Comparison of ENCODE assay signal across 8 mouse cellular contexts in the genomic region with DNA sequence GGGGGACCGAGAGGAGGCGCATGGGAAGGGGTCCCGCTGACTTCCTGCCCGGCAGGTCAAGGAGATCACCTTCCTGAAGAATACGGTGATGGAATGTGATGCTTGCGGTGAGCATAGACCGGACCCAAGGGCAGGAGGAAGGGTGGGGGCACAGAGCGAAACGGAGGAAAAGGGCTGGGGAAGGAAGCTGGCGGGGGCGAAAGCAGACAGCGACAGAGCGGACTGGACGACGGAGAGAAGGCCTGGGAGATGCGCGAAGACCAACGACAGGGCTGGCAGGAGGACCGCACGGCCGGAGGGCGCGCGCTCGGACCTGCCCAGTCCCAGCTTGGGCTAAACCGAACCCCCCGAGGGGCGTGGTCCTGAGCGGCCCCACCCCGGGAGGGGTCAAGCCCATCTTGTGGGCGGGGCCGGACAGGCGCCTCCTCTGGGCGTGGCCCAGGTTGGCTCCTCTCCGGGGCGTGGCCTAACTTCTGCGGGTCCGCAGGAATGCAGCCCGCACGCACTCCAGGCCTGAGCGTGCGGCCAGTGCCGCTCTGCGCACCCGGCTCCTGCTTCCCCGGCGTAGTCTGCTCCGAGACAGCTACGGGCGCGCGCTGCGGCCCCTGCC. TPM values are rescaled to one million over a fixed set of nuclear protein-coding genes. Genes with fewer than 3 reads are reported as not detected.
DNase-seq lines count a peak whose midpoint lies in the region; ATAC-seq and TF ChIP-seq lines count a peak whose summit lies in the region.

No protein-coding gene starts in this region.

- H3K4me1 ChIP-seq in cortical plate, adult 2 months (ENCODE audit: control insufficient read depth, insufficient read depth, low read length): no peaks in the 10 kb centered on the region
- H3K4me1 ChIP-seq in intestine, embryonic 14.5 days (replicated peaks; ENCODE audit: control insufficient read depth, insufficient read depth, low read length): peaks cover 13% of the 10 kb centered on the region
- H3K4me1 ChIP-seq in liver, embryonic 16.5 days (ENCODE audit: control insufficient read depth, low read depth, low read length): peaks cover 33% of the 10 kb centered on the region
- peaks cover 12% of the 10 kb centered on the region for H3K4me1 ChIP-seq in neural tube, embryonic 11.5 days (ENCODE audit: control insufficient read depth, insufficient read depth, low read length)

- H3K9ac ChIP-seq in intestine, embryonic 14.5 days (ENCODE audit: low read length): no peak overlapping the region
- H3K9ac ChIP-seq in liver, embryonic 16.5 days (ENCODE audit: low read depth, low read length): no peak overlapping the region
- no peak overlapping the region for H3K9ac ChIP-seq in neural tube, embryonic 11.5 days (ENCODE audit: low read length)

- peak overlapping the region; percentile 58 for H3K4me2 ChIP-seq in intestine, embryonic 14.5 days (ENCODE audit: low read length)
- H3K4me2 ChIP-seq in liver, embryonic 16.5 days (ENCODE audit: low read depth, low read length): peak overlapping the region; percentile 56
- H3K4me2 ChIP-seq in neural tube, embryonic 11.5 days (ENCODE audit: low read depth): peak overlapping the region; percentile 44

- 0 out of 2 replicates have a peak overlapping the region, but pooled peaks have one; percentile 4 for H3K4me3 ChIP-seq in cortical plate, adult 2 months (ENCODE audit: insufficient read depth, low read length)
- H3K4me3 ChIP-seq in intestine, embryonic 14.5 days (ENCODE audit: low read depth, low read length): peak overlapping the region; percentile 37
- H3K4me3 ChIP-seq in liver, embryonic 16.5 days (ENCODE audit: low read depth, low read length): peak overlapping the region; percentile 46
- peak overlapping the region; percentile 31 for H3K4me3 ChIP-seq in neural tube, embryonic 11.5 days (ENCODE audit: low read depth, low read length)

- intact Hi-C loops in gastrocnemius, postnatal 36 days (cut with DNase I): no loop called here

- H3K36me3 ChIP-seq in intestine, embryonic 14.5 days (ENCODE audit: control insufficient read depth, insufficient read depth, low read length): no peaks in the 10 kb centered on the region
- no peaks in the 10 kb centered on the region for H3K36me3 ChIP-seq in liver, embryonic 16.5 days (ENCODE audit: control insufficient read depth, insufficient read depth)
- H3K36me3 ChIP-seq in neural tube, embryonic 11.5 days (ENCODE audit: control insufficient read depth, insufficient read depth, low read length): no peaks in the 10 kb centered on the region

- H3K27ac ChIP-seq in cortical plate, adult 2 months (ENCODE audit: insufficient read depth, low read length): no peak overlapping the region
- no peak overlapping the region for H3K27ac ChIP-seq in intestine, embryonic 14.5 days (ENCODE audit: low read depth)
- no peak overlapping the region for H3K27ac ChIP-seq in liver, embryonic 16.5 days (ENCODE audit: low read length)
- H3K27ac ChIP-seq in neural tube, embryonic 11.5 days (ENCODE audit: low read depth, low read length): no peak overlapping the region

- no peak for DNase-seq in frontal cortex, postnatal 25 days (ENCODE audit: low spot score in 2 of 2)
- peak; percentile 70 to 77 for DNase-seq in gastrocnemius, postnatal 36 days
- peak; percentile 76 for DNase-seq in intestine, embryonic 14.5 days (ENCODE audit: low spot score)
- peak; percentile 71 for DNase-seq in neural tube, embryonic 11.5 days (ENCODE audit: low spot score)
- peak; percentile 39 for DNase-seq in thymus, postnatal 0 days (ENCODE audit: low spot score)

- no peak for TF ChIP-seq POLR2A in cortical plate, adult 2 months (IDR thresholded peaks at IDR 0.05; ENCODE audit: extremely low read depth, insufficient read depth, low read length)

- under 1% methylated on average over 51 of the region's 53 CpGs for WGBS in intestine, embryonic 14.5 days
- under 1% methylated on average over 52 of the region's 53 CpGs for WGBS in liver, embryonic 16.5 days (ENCODE audit: insufficient replicate concordance)
- WGBS in neural tube, embryonic 11.5 days: 1% methylated on average over 46 of the region's 53 CpGs

- ATAC-seq in frontal cortex, adult (ENCODE audit: low TSS enrichment): 0 out of 2 replicates have a peak, but pooled peaks have one; percentile 22
- ATAC-seq in intestine, embryonic 14.5 days (replicated peaks; ENCODE audit: low FRiP score, low TSS enrichment, low read depth): peak; percentile 75
- ATAC-seq in liver, embryonic 16.5 days (ENCODE audit: low read depth): peak; percentile 65
- ATAC-seq in neural tube, embryonic 11.5 days (ENCODE audit: insufficient read depth, low FRiP score, low TSS enrichment): peak; percentile 42

- no peak for TF ChIP-seq CTCF in cortical plate, adult 2 months (IDR thresholded peaks at IDR 0.05; ENCODE audit: extremely low read depth, insufficient read depth, low read length)

- no peaks in the 10 kb centered on the region for H3K9me3 ChIP-seq in intestine, embryonic 14.5 days (ENCODE audit: control insufficient read depth, low read length)
- H3K9me3 ChIP-seq in liver, embryonic 16.5 days (replicated peaks; ENCODE audit: control insufficient read depth, low read length): no peaks in the 10 kb centered on the region
- no peaks in the 10 kb centered on the region for H3K9me3 ChIP-seq in neural tube, embryonic 11.5 days (ENCODE audit: control insufficient read depth, low read length)

- peaks cover 74% of the 10 kb centered on the region for H3K27me3 ChIP-seq in intestine, embryonic 14.5 days (replicated peaks; ENCODE audit: control insufficient read depth, insufficient read depth, low read length)
- H3K27me3 ChIP-seq in liver, embryonic 16.5 days (ENCODE audit: control insufficient read depth, insufficient read depth, low read depth, low read length): peaks cover 78% of the 10 kb centered on the region
- peaks cover 76% of the 10 kb centered on the region for H3K27me3 ChIP-seq in neural tube, embryonic 11.5 days (ENCODE audit: control insufficient read depth, insufficient read depth, low read length)

RNA-seq across cellular contexts. Expression of a gene that starts 1.1 kb away (rescaled TPM):
- 0.19 and 0.36 TPM in 2 replicates for polyA plus RNA-seq in cortical plate, adult 2 months (2012; rRNA removed)
- total RNA-seq in gastrocnemius, postnatal 36 days (2021): 1 to 10 TPM; 8.9 to 9.9 TPM
- 0.44 and 0.77 TPM in 2 replicates for polyA plus RNA-seq in intestine, embryonic 14.5 days (2014; fragmentation: Nextera tagmentation; extraction: Ambion mirVana)
- polyA plus RNA-seq in liver, embryonic 16.5 days (2015; fragmentation: Nextera tagmentation; extraction: Ambion mirVana): 1.3 and 1.6 TPM in 2 replicates
- 0.16 and 0.32 TPM in 2 replicates for polyA plus RNA-seq in neural tube, embryonic 11.5 days (2014; fragmentation: Nextera tagmentation; extraction: Ambion mirVana)
- 1.6 and 2.2 TPM in 2 replicates for polyA plus RNA-seq in thymus, postnatal 0 days (2015; fragmentation: Nextera tagmentation; extraction: Ambion mirVana)

RNA-seq across cellular contexts. Expression of a gene that starts 21.3 kb away (rescaled TPM):
- 23.8 TPM in 2 replicates for polyA plus RNA-seq in cortical plate, adult 2 months (2012; rRNA removed)
- total RNA-seq in gastrocnemius, postnatal 36 days (2021): 10 to 100 TPM; 27.0 to 27.6 TPM
- 16.6 and 19.4 TPM in 2 replicates for polyA plus RNA-seq in intestine, embryonic 14.5 days (2014; fragmentation: Nextera tagmentation; extraction: Ambion mirVana)
- polyA plus RNA-seq in liver, embryonic 16.5 days (2015; fragmentation: Nextera tagmentation; extraction: Ambion mirVana): 5.5 and 5.6 TPM in 2 replicates
- 24.0 and 24.1 TPM in 2 replicates for polyA plus RNA-seq in neural tube, embryonic 11.5 days (2014; fragmentation: Nextera tagmentation; extraction: Ambion mirVana)
- polyA plus RNA-seq in thymus, postnatal 0 days (2015; fragmentation: Nextera tagmentation; extraction: Ambion mirVana): 16.4 and 22.6 TPM in 2 replicates

RNA-seq across cellular contexts. Expression of a gene that starts 44.8 kb away (rescaled TPM):
- polyA plus RNA-seq in cortical plate, adult 2 months (2012; rRNA removed): 41.4 and 42.7 TPM in 2 replicates
- 1 to 10 TPM in 1 of 2 experiments, under 1 TPM in 1; 0.52 to 3.9 TPM for total RNA-seq in gastrocnemius, postnatal 36 days (2021)
- 1.8 and 2.1 TPM in 2 replicates for polyA plus RNA-seq in intestine, embryonic 14.5 days (2014; fragmentation: Nextera tagmentation; extraction: Ambion mirVana)
- polyA plus RNA-seq in liver, embryonic 16.5 days (2015; fragmentation: Nextera tagmentation; extraction: Ambion mirVana): 0.18 and 0.34 TPM in 2 replicates
- 0.93 and 1.5 TPM in 2 replicates for polyA plus RNA-seq in neural tube, embryonic 11.5 days (2014; fragmentation: Nextera tagmentation; extraction: Ambion mirVana)
- 0.13 TPM in 1 of 2 replicates, not detected in the other for polyA plus RNA-seq in thymus, postnatal 0 days (2015; fragmentation: Nextera tagmentation; extraction: Ambion mirVana)

RNA-seq across cellular contexts. Expression of a gene that starts 58.8 kb away (rescaled TPM):
- 79.8 and 84.8 TPM in 2 replicates for polyA plus RNA-seq in cortical plate, adult 2 months (2012; rRNA removed)
- total RNA-seq in gastrocnemius, postnatal 36 days (2021): 10 to 100 TPM; 14.1 to 19.1 TPM
- polyA plus RNA-seq in intestine, embryonic 14.5 days (2014; fragmentation: Nextera tagmentation; extraction: Ambion mirVana): 4.3 and 4.6 TPM in 2 replicates
- polyA plus RNA-seq in liver, embryonic 16.5 days (2015; fragmentation: Nextera tagmentation; extraction: Ambion mirVana): 0.05 and 0.24 TPM in 2 replicates
- polyA plus RNA-seq in neural tube, embryonic 11.5 days (2014; fragmentation: Nextera tagmentation; extraction: Ambion mirVana): 6.8 and 6.9 TPM in 2 replicates
- polyA plus RNA-seq in thymus, postnatal 0 days (2015; fragmentation: Nextera tagmentation; extraction: Ambion mirVana): 0.19 and 0.40 TPM in 2 replicates

Comparison
In these comparisons a context has a peak if more than half of its experiments do, and no peak if none do; other contexts are left out.
1. ATAC-seq: peak in every context shown above with its lines; median percentile 75 in intestine, embryonic 14.5 days; 65 in liver, embryonic 16.5 days; 42 in neural tube, embryonic 11.5 days; 22 in frontal cortex, adult.
2. DNase-seq: peak in gastrocnemius, postnatal 36 days (2 of 2), intestine, embryonic 14.5 days (single experiment), neural tube, embryonic 11.5 days (single experiment) and thymus, postnatal 0 days (single experiment); none in frontal cortex, postnatal 25 days (0 of 2).
3. RNA of a gene that starts 44.8 kb away (polyA plus RNA-seq): 41.4 to 42.7 TPM in cortical plate, adult 2 months; 1.8 to 2.1 TPM in intestine, embryonic 14.5 days, 0.93 to 1.5 TPM in neural tube, embryonic 11.5 days, 0.18 to 0.34 TPM in liver, embryonic 16.5 days and 0.13 TPM in thymus, postnatal 0 days; every median in the first group is over 10 times any median in the second.
4. Peak in every context shown above with its lines, with median percentiles within 50 percentile points of each other: H3K4me3 ChIP-seq and H3K4me2 ChIP-seq.